Mouse (Mus musculus) liver, embryonic 14.5 days (tissue): ENCODE results near the gene Nelfb.

Source experiments
- CTCF ChIP-seq: IDR thresholded peaks from 2 replicates; pipeline ENCODE4 v1.5.1; 2016; ENCODE audit warnings: antibody characterized with exemption, low read depth, control low read depth
- EP300 ChIP-seq: IDR thresholded peaks from 2 replicates; pipeline ENCODE4 v1.6.1; 2016; ENCODE audit warnings: antibody characterized with exemption, low read depth

DNA sequence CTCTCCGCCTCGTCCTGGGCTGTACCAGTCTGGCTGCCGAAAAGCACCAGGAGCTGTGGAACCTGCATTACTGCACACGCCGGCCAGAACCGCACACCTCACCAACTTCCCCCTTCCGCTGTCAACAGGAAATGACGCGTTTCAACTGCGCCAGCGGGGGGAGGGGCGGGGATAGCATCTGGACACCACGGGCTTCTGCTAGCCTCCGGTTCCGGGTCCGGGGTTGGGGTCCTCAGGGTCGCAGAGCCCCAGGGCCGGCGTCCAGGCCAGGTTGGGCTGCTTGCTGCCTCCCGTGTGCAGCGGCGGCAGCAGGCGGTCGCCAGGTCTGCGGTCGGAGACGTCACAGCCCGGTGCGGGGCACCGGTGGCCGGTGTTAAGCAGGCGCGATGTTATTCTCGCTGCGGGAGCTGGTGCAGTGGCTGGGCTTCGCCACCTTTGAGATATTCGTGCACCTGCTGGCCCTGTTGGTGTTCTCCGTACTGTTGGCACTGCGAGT lies 44.0 kb upstream of the Nelfb start, which contains the start of gene Tmem203:
- TF ChIP-seq CTCF (no peak), EP300 (peak; percentile 55)
